ENCODE assay signal across 13 mouse cellular contexts in the genomic region with DNA sequence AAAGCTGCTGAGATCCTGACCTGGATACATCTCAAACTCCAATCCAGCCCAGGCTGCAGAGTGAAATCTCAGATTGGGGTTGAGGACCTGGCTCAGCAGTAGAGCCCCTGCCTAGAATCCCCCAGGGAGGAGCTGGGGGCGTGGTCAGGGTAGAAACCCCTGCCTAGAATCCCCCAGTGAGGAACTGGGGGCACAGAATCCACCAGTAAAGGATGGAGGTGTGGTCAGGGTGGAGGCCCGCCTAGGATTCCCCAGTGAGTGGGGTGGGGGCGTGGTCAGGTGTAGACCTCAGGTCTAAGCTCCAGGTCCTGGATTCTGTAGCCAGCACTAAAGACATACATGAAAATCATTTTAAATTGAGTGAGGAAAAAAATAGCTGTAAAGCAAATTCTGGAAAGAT. TPM values are rescaled to one million over a fixed set of nuclear protein-coding genes. Genes with fewer than 3 reads are reported as not detected.
DNase-seq lines count a peak whose midpoint lies in the region; ATAC-seq and TF ChIP-seq lines count a peak whose summit lies in the region.
"Had no signal": no experiment of that assay in that cellular context is flagged by ENCODE, and none has a peak within 500 bp of the region (broad histone marks: within the 10 kb centered on the region; RNA-seq: fewer than 3 reads in every experiment).

No protein-coding gene starts in this region.

- no peaks in the 10 kb centered on the region for H3K9me3 ChIP-seq in kidney, postnatal 0 days (replicated peaks; ENCODE audit: low read length)
- no peaks in the 10 kb centered on the region for H3K9me3 ChIP-seq in embryonic facial prominence, embryonic 14.5 days (ENCODE audit: control insufficient read depth, low read length)
- no peaks in the 10 kb centered on the region for H3K9me3 ChIP-seq in hindbrain, embryonic 13.5 days
- H3K9me3 ChIP-seq in midbrain, embryonic 15.5 days = no peaks in the 10 kb centered on the region

- 0 out of 2 replicates have a peak, but pooled peaks cover 3% of the 10 kb centered on the region for H3K36me3 ChIP-seq in kidney, postnatal 0 days (ENCODE audit: insufficient read depth, low read length)
- peaks cover 21% of the 10 kb centered on the region; the same call in 1 of the 2 replicates for H3K36me3 ChIP-seq in embryonic facial prominence, embryonic 14.5 days (ENCODE audit: control insufficient read depth, insufficient read depth, low read length)
- H3K36me3 ChIP-seq in hindbrain, embryonic 13.5 days = peaks cover 34% of the 10 kb centered on the region
- no peaks in the 10 kb centered on the region for H3K36me3 ChIP-seq in midbrain, embryonic 15.5 days (replicated peaks)

- DNase-seq in kidney, postnatal 0 days (ENCODE audit: low spot score) = no peak
- DNase-seq in kidney, adult 18-20 months = no peak
- no peak for DNase-seq in embryonic facial prominence, embryonic 14.5 days (ENCODE audit: low spot score)
- DNase-seq in thymus, postnatal 25 days = no peak
- DNase-seq in spleen, postnatal 10 days (ENCODE audit: low spot score in 2 of 2) = no peak
- no peak for DNase-seq in gastrocnemius, postnatal 25 days
- DNase-seq: gastrocnemius, postnatal 36 days; lung, postnatal 4 days; thymus, adult 2 months had no signal

- H3K4me1 ChIP-seq in kidney, postnatal 0 days (replicated peaks; ENCODE audit: insufficient read depth, low read length) = peaks cover 18% of the 10 kb centered on the region
- H3K4me1 ChIP-seq in embryonic facial prominence, embryonic 14.5 days (ENCODE audit: control insufficient read depth, insufficient read depth, low read length) = peaks cover 14% of the 10 kb centered on the region; the same call in 1 of the 2 replicates
- peaks cover 56% of the 10 kb centered on the region for H3K4me1 ChIP-seq in hindbrain, embryonic 13.5 days (replicated peaks)
- H3K4me1 ChIP-seq in midbrain, embryonic 15.5 days = peaks cover 48% of the 10 kb centered on the region

- 0 out of 2 replicates have a peak overlapping the region, but pooled peaks have one; percentile 7 for H3K4me3 ChIP-seq in kidney, postnatal 0 days (replicated peaks; ENCODE audit: low read depth, low read length)
- peak overlapping the region; percentile 68 for H3K4me3 ChIP-seq in embryonic facial prominence, embryonic 14.5 days (ENCODE audit: low read depth, low read length)
- peak overlapping the region; percentile 63 for H3K4me3 ChIP-seq in hindbrain, embryonic 13.5 days
- peak overlapping the region; percentile 73 for H3K4me3 ChIP-seq in midbrain, embryonic 15.5 days

- WGBS in kidney, postnatal 0 days = 53% methylated on average over 3 of the region's 3 CpGs
- 33% methylated on average over 3 of the region's 3 CpGs for WGBS in embryonic facial prominence, embryonic 14.5 days
- 42% methylated on average over 3 of the region's 3 CpGs for WGBS in hindbrain, embryonic 13.5 days
- WGBS in midbrain, embryonic 15.5 days = 38% methylated on average over 3 of the region's 3 CpGs

- H3K27ac ChIP-seq in kidney, postnatal 0 days = no peak overlapping the region
- peak overlapping the region; percentile 85; the same call in 1 of the 2 replicates for H3K27ac ChIP-seq in embryonic facial prominence, embryonic 14.5 days (replicated peaks; ENCODE audit: low read depth, low read length)
- H3K27ac ChIP-seq in hindbrain, embryonic 13.5 days = peak overlapping the region; percentile 96
- H3K27ac ChIP-seq in midbrain, embryonic 15.5 days = peak overlapping the region; percentile 95

- no peak for ATAC-seq in kidney, postnatal 0 days (replicated peaks; ENCODE audit: low FRiP score, low read depth)
- ATAC-seq in embryonic facial prominence, embryonic 14.5 days (ENCODE audit: low read depth) = no peak
- ATAC-seq in hindbrain, embryonic 13.5 days (ENCODE audit: low FRiP score) = no peak
- ATAC-seq in midbrain, embryonic 15.5 days (replicated peaks) = 0 out of 2 replicates have a peak, but pooled peaks have one; percentile 13

- no peak overlapping the region for H3K9ac ChIP-seq in kidney, postnatal 0 days (ENCODE audit: low read depth, low read length)
- H3K9ac ChIP-seq in embryonic facial prominence, embryonic 14.5 days (ENCODE audit: low read depth, low read length) = peak overlapping the region; percentile 82
- H3K9ac ChIP-seq in hindbrain, embryonic 13.5 days = peak overlapping the region; percentile 97
- H3K9ac ChIP-seq in midbrain, embryonic 15.5 days = peak overlapping the region; percentile 82

- peak overlapping the region; percentile 97; the same call in 1 of the 2 replicates for H3K4me2 ChIP-seq in kidney, postnatal 0 days (ENCODE audit: low read length)
- peak overlapping the region; percentile 81 for H3K4me2 ChIP-seq in embryonic facial prominence, embryonic 14.5 days (ENCODE audit: low read depth, low read length)
- peak overlapping the region; percentile 98 for H3K4me2 ChIP-seq in hindbrain, embryonic 13.5 days
- peak overlapping the region; percentile 83 for H3K4me2 ChIP-seq in midbrain, embryonic 15.5 days

- TF ChIP-seq CTCF in kidney, postnatal 0 days (IDR thresholded peaks at IDR 0.05; ENCODE audit: low read depth) = no peak

- H3K27me3 ChIP-seq in kidney, postnatal 0 days (ENCODE audit: insufficient read depth, low read length) = no peaks in the 10 kb centered on the region
- no peaks in the 10 kb centered on the region for H3K27me3 ChIP-seq in embryonic facial prominence, embryonic 14.5 days (replicated peaks; ENCODE audit: control insufficient read depth, insufficient read depth, low read length)
- H3K27me3 ChIP-seq in hindbrain, embryonic 13.5 days = no peaks in the 10 kb centered on the region
- H3K27me3 ChIP-seq in midbrain, embryonic 15.5 days (replicated peaks) = no peaks in the 10 kb centered on the region

RNA-seq across cellular contexts. Expression of gene Prtn3, which starts 1.4 kb away (rescaled TPM):
- polyA plus RNA-seq in kidney, postnatal 0 days (2015; fragmentation: Nextera tagmentation; extraction: Ambion mirVana) = 6.5 and 7.9 TPM in 2 replicates
- 4.1 and 6.7 TPM in 2 replicates for polyA plus RNA-seq in embryonic facial prominence, embryonic 14.5 days (2014; fragmentation: Nextera tagmentation; extraction: Ambion mirVana)
- polyA plus RNA-seq in hindbrain, embryonic 13.5 days (2015; fragmentation: Nextera tagmentation; extraction: Ambion mirVana) = 13.9 and 15.6 TPM in 2 replicates
- 12.2 and 13.3 TPM in 2 replicates for polyA plus RNA-seq in midbrain, embryonic 15.5 days (2015; fragmentation: Nextera tagmentation; extraction: Ambion mirVana)
- under 1 TPM in 1 of 2 experiments, not detected in 1; 0.35 TPM for total RNA-seq in gastrocnemius, postnatal 25 days (2021)
- total RNA-seq: gastrocnemius, postnatal 36 days had no signal

RNA-seq across cellular contexts. Expression of gene Plppr3, which starts 1.6 kb away (rescaled TPM):
- polyA plus RNA-seq in kidney, postnatal 0 days (2015; fragmentation: Nextera tagmentation; extraction: Ambion mirVana) = 37.0 and 41.5 TPM in 2 replicates
- polyA plus RNA-seq in embryonic facial prominence, embryonic 14.5 days (2014; fragmentation: Nextera tagmentation; extraction: Ambion mirVana) = 32.4 and 50.2 TPM in 2 replicates
- 396 and 407 TPM in 2 replicates for polyA plus RNA-seq in hindbrain, embryonic 13.5 days (2015; fragmentation: Nextera tagmentation; extraction: Ambion mirVana)
- polyA plus RNA-seq in midbrain, embryonic 15.5 days (2015; fragmentation: Nextera tagmentation; extraction: Ambion mirVana) = 496 and 503 TPM in 2 replicates
- total RNA-seq in gastrocnemius, postnatal 25 days (2021) = under 1 TPM; 0.13 to 0.27 TPM
- total RNA-seq: gastrocnemius, postnatal 36 days had no signal

RNA-seq across cellular contexts. Expression of gene Elane, which starts 13.2 kb away (rescaled TPM):
- 0.14 TPM in 1 of 2 replicates, not detected in the other for polyA plus RNA-seq in kidney, postnatal 0 days (2015; fragmentation: Nextera tagmentation; extraction: Ambion mirVana)
- polyA plus RNA-seq in embryonic facial prominence, embryonic 14.5 days (2014; fragmentation: Nextera tagmentation; extraction: Ambion mirVana) = 0.64 and 2.0 TPM in 2 replicates
- 0.34 TPM in 1 of 2 replicates, not detected in the other for polyA plus RNA-seq in hindbrain, embryonic 13.5 days (2015; fragmentation: Nextera tagmentation; extraction: Ambion mirVana)
- polyA plus RNA-seq in midbrain, embryonic 15.5 days (2015; fragmentation: Nextera tagmentation; extraction: Ambion mirVana) = 1.2 TPM in 1 of 2 replicates, not detected in the other
- not detected for total RNA-seq in gastrocnemius, postnatal 25 days (2021)
- total RNA-seq: ES-E14; gastrocnemius, postnatal 36 days had no signal
- polyA plus RNA-seq: large intestine, adult 2 months had no signal

RNA-seq across cellular contexts. Expression of gene Cfd, which starts 17.8 kb away (rescaled TPM):
- 0.13 TPM in 1 of 2 replicates, not detected in the other for polyA plus RNA-seq in kidney, postnatal 0 days (2015; fragmentation: Nextera tagmentation; extraction: Ambion mirVana)
- polyA plus RNA-seq in embryonic facial prominence, embryonic 14.5 days (2014; fragmentation: Nextera tagmentation; extraction: Ambion mirVana) = 0.22 TPM in 1 of 2 replicates, not detected in the other
- not detected in 2 replicates for polyA plus RNA-seq in hindbrain, embryonic 13.5 days (2015; fragmentation: Nextera tagmentation; extraction: Ambion mirVana)
- not detected in 2 replicates for polyA plus RNA-seq in midbrain, embryonic 15.5 days (2015; fragmentation: Nextera tagmentation; extraction: Ambion mirVana)
- total RNA-seq in gastrocnemius, postnatal 25 days (2021) = 100 to 1,000 TPM in 1 of 2 experiments, 10 to 100 TPM in 1; 12.5 to 381 TPM
- total RNA-seq: ES-E14 had no signal

RNA-seq across cellular contexts. Expression of gene Ptbp1, which starts 18.6 kb away (rescaled TPM):
- polyA plus RNA-seq in kidney, postnatal 0 days (2015; fragmentation: Nextera tagmentation; extraction: Ambion mirVana) = 220 and 238 TPM in 2 replicates
- 198 and 254 TPM in 2 replicates for polyA plus RNA-seq in embryonic facial prominence, embryonic 14.5 days (2014; fragmentation: Nextera tagmentation; extraction: Ambion mirVana)
- 84.7 and 86.0 TPM in 2 replicates for polyA plus RNA-seq in hindbrain, embryonic 13.5 days (2015; fragmentation: Nextera tagmentation; extraction: Ambion mirVana)
- 72.7 and 79.4 TPM in 2 replicates for polyA plus RNA-seq in midbrain, embryonic 15.5 days (2015; fragmentation: Nextera tagmentation; extraction: Ambion mirVana)
- 10 to 100 TPM; 26.8 to 27.1 TPM for total RNA-seq in gastrocnemius, postnatal 25 days (2021)

Comparison
In these comparisons a context has a peak if more than half of its experiments do, and no peak if none do; other contexts are left out.
1. H3K4me3 ChIP-seq: peak in every context shown above with its lines; median percentile 73 in midbrain, embryonic 15.5 days; 68 in embryonic facial prominence, embryonic 14.5 days; 63 in hindbrain, embryonic 13.5 days; 7 in kidney, postnatal 0 days.